Mouse (Mus musculus) thymus, adult 2 months (tissue): Measurements from ENCODE around the gene Dnajc11.

Source experiments
- CTCF ChIP-seq: fragments of 200-500 bp; IDR thresholded peaks from 2 replicates; pipeline ENCODE4 v1.5.1; 2012; ENCODE audit warnings: mild to moderate bottlenecking, control low read depth, low read length, moderate library complexity, borderline replicate concordance; ENCODE audit not compliant: control insufficient read depth, poor library complexity, insufficient read depth; ENCODE audit errors: extremely low read depth
- POLR2A ChIP-seq: fragments of 200-500 bp; IDR thresholded peaks from 2 replicates; pipeline ENCODE4 v1.6.1; 2012; ENCODE audit warnings: mild to moderate bottlenecking, low read length, control low read depth, moderate library complexity; ENCODE audit not compliant: control insufficient read depth, poor library complexity, insufficient read depth; ENCODE audit errors: extremely low read depth

- TF ChIP-seq CTCF (no peak), POLR2A (no peak)
Measured at GRCm38 (mm10) chr4:151962817-151963216, 29.3 kb downstream of the Dnajc11 start.
